Mouse (Mus musculus) heart, adult 2 months (tissue): Measurements from ENCODE around the gene Cd55.
"Not testable (repeated sequence)": the region's sequence is repeated elsewhere in the genome, so short reads cannot be mapped to it uniquely, and the experiment has no call there.

Experiments used
- CTCF ChIP-seq: fragments of 200-600 bp; IDR thresholded peaks from 2 replicates; pipeline ENCODE4 v1.8.1; 2022; ENCODE audit warnings: antibody characterized with exemption, mild to moderate bottlenecking, moderate library complexity
- POLR2A ChIP-seq: fragments of 200-500 bp; IDR thresholded peaks from 2 replicates; pipeline ENCODE4 v1.6.1; 2011; ENCODE audit warnings: mild to moderate bottlenecking, low read depth, low read length, control low read depth; ENCODE audit not compliant: insufficient read depth

DNA sequence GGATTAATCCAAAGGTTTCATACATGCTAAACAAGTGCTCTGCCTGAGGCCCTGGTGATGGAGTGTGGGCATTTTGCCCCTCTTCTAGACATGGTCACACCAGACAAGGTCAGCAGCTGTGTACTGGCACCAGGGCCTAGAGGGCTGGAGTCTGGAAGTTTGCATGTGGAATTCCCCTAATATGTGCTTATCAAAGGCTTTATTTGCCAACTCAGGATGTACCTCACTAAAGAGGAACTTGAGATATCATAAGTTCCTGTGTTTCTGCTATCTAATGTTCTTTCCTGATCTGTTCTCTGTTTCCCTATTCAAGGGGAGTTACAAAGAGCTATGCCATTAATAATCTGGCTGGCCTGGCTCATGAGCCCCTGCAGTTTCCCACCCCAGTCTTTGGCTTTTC lies 33.9 kb downstream of the Cd55 start:
- not testable (repeated sequence) for TF ChIP-seq POLR2A, CTCF
